Mouse (Mus musculus) spleen, adult 2 months (tissue): ENCODE data around the gene Itpk1.

ENCODE experiments used
- CTCF ChIP-seq: fragments of 200-500 bp; IDR thresholded peaks from 2 replicates; pipeline ENCODE4 v1.5.1; 2011; ENCODE audit warnings: mild to moderate bottlenecking, inconsistent platforms; ENCODE audit not compliant: insufficient read depth, insufficient read length, insufficient replicate concordance; ENCODE audit errors: extremely low read depth
- POLR2A ChIP-seq: fragments of 200-500 bp; IDR thresholded peaks from 2 replicates; pipeline ENCODE4 v1.6.1; 2011; ENCODE audit warnings: low read depth, low read length, inconsistent platforms

- TF ChIP-seq CTCF = no peak
- TF ChIP-seq POLR2A = no peak
These were observed 25.9 kb downstream of the Itpk1 start for GRCm38 (mm10) chr12:102678820-102679219.
